ENCODE assay signal across 23 mouse cellular contexts in genomic region chr9:53390136-53390535, GRCm38 (mm10). TPM values are rescaled to one million over a fixed set of nuclear protein-coding genes. Genes with fewer than 3 reads are reported as not detected.
"Had no signal": no experiment of that assay in that cellular context is flagged by ENCODE, and none has a peak within 500 bp of the region (broad histone marks: within the 10 kb centered on the region; RNA-seq: fewer than 3 reads in every experiment).

No protein-coding gene starts in this region.

- H3K36me3 ChIP-seq: heart, embryonic 15.5 days; hindbrain, embryonic 13.5 days; hindbrain, embryonic 15.5 days; limb, embryonic 10.5 days had no signal

- H3K27me3 ChIP-seq: heart, embryonic 13.5 days; heart, embryonic 15.5 days; hindbrain, embryonic 13.5 days; hindbrain, embryonic 15.5 days; kidney, embryonic 15.5 days; limb, embryonic 12.5 days had no signal

- DNase-seq: gastrocnemius, adult 2 months; gastrocnemius, postnatal 10 days; gastrocnemius, postnatal 25 days; heart, adult 11 months; heart, adult 2 months; heart, postnatal 14 days; heart, postnatal 36 days; kidney, adult 18-20 months; kidney, adult 8-10 months; kidney, postnatal 14 days; layer of hippocampus, adult 9-11 months; layer of hippocampus, postnatal 36 days; liver; liver, embryonic 13.5 days had no signal

- H3K27ac ChIP-seq: gastrocnemius, adult 2 months; heart, adult 2 months; heart, embryonic 13.5 days; heart, embryonic 15.5 days; hindbrain, embryonic 13.5 days; hindbrain, embryonic 15.5 days; hindbrain, postnatal 0 days; kidney, embryonic 15.5 days; kidney, postnatal 0 days; limb, embryonic 10.5 days; limb, embryonic 12.5 days; liver, embryonic 13.5 days had no signal

- ATAC-seq: hindbrain, postnatal 0 days had no signal

- H3K4me3 ChIP-seq: gastrocnemius, adult 2 months; heart, adult 2 months; heart, embryonic 13.5 days; heart, embryonic 15.5 days; hindbrain, embryonic 13.5 days; hindbrain, embryonic 15.5 days; kidney, embryonic 15.5 days; limb, embryonic 10.5 days; limb, embryonic 12.5 days; liver, embryonic 13.5 days had no signal

RNA-seq across cellular contexts. Expression of gene 4930550C14Rik, which starts 12.0 kb away (rescaled TPM):
- total RNA-seq: gastrocnemius, postnatal 25 days; heart, adult 2 months had no signal
